Mouse (Mus musculus) c-Kit-positive CD71-negative TER-119-negative erythroid progenitor cells, embryonic 14.5 days (primary cell): ENCODE measurements at regions not wholly inside any gene's neighbourhood (a gene's known extent, or its start where the extent isn't known, plus 50 kb on each side); places are given as distances from the start of the nearest gene placed in this dataset.

ENCODE experiments used
- DNase-seq: peaks from one replicate; pipeline ENCODE4 v3.0.0-alpha.2; 2013; ENCODE audit warnings: low read depth

- no peak for DNase-seq
Observed at GRCm38 (mm10) chr9:41590164-41590563, 428.7 kb upstream of the Ubash3b start.

GRCm38 (mm10) chr9:41588466-41589425, 427.2 kb upstream of the Ubash3b start:
- no peak for DNase-seq

GRCm38 (mm10) chr9:41587762-41588161, 426.3 kb upstream of the Ubash3b start:
- DNase-seq: no peak

GRCm38 (mm10) chr9:41586966-41587570, 425.6 kb upstream of the Ubash3b start:
- no peak for DNase-seq

- DNase-seq: no peak
Observed at GRCm38 (mm10) chr9:41586291-41586690, 424.8 kb upstream of the Ubash3b start.

- DNase-seq: no peak
Observed at GRCm38 (mm10) chr9:41585771-41586170, 424.3 kb upstream of the Ubash3b start.

GRCm38 (mm10) chr9:41585012-41585411, 423.5 kb upstream of the Ubash3b start:
- DNase-seq: no peak

- no peak for DNase-seq
Observed at GRCm38 (mm10) chr9:41583711-41584329, 422.3 kb upstream of the Ubash3b start.

- DNase-seq: no peak
Observed at GRCm38 (mm10) chr9:41583276-41583675, 421.8 kb upstream of the Ubash3b start.

- DNase-seq: no peak
Observed at GRCm38 (mm10) chr9:41582711-41583236, 421.3 kb upstream of the Ubash3b start.

- no peak for DNase-seq
Observed at GRCm38 (mm10) chr9:41582171-41582570, 420.7 kb upstream of the Ubash3b start.

- no peak for DNase-seq
Observed at GRCm38 (mm10) chr9:41581741-41582140, 420.2 kb upstream of the Ubash3b start.

- no peak for DNase-seq
Observed at GRCm38 (mm10) chr9:41581152-41581551, 419.7 kb upstream of the Ubash3b start.

GRCm38 (mm10) chr9:41580611-41581041, 419.1 kb upstream of the Ubash3b start:
- DNase-seq: no peak

- no peak for DNase-seq
Observed at GRCm38 (mm10) chr9:41580067-41580466, 418.6 kb upstream of the Ubash3b start.

GRCm38 (mm10) chr9:41579107-41580014, 417.9 kb upstream of the Ubash3b start:
- no peak for DNase-seq

GRCm38 (mm10) chr9:41578221-41579106, 417.0 kb upstream of the Ubash3b start:
- DNase-seq: no peak

GRCm38 (mm10) chr9:41577760-41578159, 416.3 kb upstream of the Ubash3b start:
- DNase-seq: no peak

- no peak for DNase-seq
Observed at GRCm38 (mm10) chr9:41575826-41576225, 414.3 kb upstream of the Ubash3b start.

- no peak for DNase-seq
Observed at GRCm38 (mm10) chr9:41570262-41570661, 408.8 kb upstream of the Ubash3b start.
